Mouse (Mus musculus) spleen, postnatal 36 days (tissue): Measurements from ENCODE around the gene Med7.
A peak's percentile ranks its signal among the peaks of the same experiment; 100 is the strongest.

Experiments used
- DNase-seq, 2 experiments: peaks; one replicate each; pipeline ENCODE4 v3.0.0; 2022; ENCODE audit warnings: low spot score in 2 of 2, mixed read lengths in 1 of 2

Gene Med7

DNA sequence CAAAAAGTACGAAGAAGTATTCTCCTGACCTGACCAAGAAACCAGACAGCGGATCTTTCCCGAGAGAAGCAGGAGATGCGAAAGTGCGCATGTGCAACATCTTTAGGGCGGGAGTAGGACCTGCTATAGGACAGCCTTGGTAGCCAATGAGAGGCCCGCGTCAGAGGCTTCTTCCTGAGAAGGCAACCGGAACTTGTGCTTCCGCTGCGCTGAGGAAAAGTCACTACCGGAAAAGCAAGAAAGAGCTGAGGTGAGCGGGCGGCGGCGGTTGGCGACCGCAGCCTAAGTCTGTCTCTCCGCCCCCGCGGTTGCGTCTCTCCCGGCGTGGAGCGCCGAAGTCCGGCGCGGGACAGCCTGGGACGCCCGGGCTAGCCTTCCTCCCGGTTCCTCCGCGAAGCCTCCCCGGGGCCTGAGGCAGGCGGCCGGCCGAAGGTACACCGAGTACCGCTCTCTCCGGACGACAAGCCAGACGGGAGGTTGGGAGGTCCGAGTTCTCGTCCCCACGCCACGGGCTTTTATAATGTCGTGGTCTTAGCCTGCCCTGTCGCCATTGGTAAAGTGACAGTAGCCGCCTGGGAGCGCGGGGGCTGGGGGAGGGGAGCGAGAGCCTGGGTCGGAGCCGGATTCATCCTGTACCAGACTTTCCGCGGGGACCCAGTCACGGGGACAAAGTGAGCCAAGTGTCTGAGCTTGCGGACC is at the start of gene Med7:
TSS of gene Med7 (plus strand) at position 166 of the 699 bp plus-strand sequence.
- peak; percentile 96 to 97 for DNase-seq

DNA sequence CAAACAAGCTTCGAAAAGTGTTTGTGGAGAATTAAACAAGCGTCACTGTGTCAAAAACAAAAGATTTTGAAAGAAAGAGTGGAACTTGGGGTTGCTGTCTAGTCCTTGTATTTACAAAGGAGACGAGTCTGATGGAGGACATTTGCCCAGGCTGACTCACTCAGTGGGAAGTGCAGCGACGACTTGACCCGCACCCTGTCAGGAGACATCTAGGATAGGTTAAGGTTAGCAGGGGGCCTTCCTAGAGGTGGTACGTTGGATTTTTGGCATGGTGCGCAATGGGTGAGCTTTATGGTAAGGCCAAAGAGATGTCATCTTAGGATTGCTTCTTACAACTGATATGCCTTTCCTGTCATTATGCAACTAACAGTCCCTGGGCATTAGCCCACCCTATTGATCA is 49.7 kb upstream of the Med7 start:
- no peak for DNase-seq

DNA sequence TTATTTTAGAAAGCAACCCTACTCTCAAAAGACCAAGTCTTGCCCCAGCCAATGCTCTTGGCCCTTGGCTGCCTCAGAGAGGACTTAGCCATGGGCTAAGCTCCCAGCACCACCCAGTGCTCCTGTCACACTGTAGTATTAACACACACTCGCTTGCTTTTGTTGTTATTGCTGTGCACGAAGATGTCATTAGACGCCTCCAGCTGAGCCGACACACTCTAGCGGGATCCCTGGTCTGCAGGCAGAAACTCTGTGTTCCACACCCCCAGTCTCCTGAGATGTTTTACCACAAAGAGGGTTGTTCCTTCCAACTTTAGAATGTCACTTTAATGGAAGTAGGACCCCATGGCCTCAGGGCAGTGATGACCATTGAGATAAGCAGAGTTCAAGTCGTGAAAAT is 48.3 kb upstream of the Med7 start:
- no peak for DNase-seq

DNA sequence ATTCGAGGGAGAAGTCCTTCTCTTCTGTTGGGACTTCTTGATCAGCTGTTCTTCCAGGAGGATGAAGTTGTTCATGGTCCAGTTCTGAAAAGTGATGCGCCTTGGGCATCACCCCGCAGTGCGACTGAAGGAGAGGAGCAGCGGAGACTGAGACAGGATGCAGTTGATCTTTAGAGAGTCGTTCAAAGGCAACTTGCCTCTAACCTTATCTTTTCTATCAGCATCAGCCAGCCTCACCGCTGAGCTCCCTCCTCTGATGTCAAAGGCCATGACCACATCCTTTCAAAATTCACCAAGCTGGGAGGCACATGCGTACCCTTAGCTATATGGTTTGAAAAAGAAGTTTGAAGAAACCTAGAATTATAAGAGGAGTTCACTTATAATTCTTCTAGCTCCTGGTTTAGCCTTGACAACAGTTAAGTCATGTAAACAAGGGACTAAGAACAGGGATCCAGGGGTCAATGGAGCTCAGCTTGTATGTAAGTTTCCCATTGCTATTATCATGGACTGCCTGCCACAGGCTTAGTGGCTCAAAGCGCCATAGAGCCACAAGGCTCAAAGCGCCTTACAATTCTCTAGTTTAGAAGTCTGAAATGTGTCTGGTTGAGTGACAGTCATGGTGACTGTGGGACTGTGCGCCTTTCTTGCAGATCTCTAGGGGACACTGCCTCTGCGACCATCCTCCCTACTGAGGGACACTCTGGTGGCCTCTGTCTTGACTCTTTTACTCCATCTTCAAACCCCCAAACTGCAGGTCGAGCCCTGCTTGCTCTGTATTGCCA is 47.2 kb upstream of the Med7 start, which contains the start of gene Itk:
TSS of gene Itk (minus strand) at position 180 of the 782 bp plus-strand sequence.
- peak; percentile 56 to 58 for DNase-seq

GRCm38 (mm10) chr11:46390621-46391020 is 46.1 kb upstream of the Med7 start:
- no peak for DNase-seq

DNA sequence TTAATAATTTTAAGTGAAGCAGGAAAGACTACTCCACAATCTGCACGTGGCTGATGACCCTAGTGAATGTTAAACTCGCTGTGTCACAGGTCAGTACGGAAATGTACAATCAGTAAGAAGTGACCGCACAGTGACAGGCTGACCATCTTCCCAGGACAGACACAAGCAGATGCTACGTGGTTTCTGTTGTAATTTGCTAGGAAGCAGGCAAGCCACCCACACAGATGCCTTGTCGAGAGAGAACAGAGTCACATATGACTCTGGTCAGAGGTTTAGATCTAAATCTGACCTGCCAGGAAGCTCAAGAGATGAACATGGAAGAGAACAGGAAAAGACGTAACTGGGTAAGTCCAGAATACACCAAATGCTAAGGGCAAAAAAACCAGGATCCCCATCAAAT is 43.8 kb upstream of the Med7 start:
- no peak for DNase-seq

DNA sequence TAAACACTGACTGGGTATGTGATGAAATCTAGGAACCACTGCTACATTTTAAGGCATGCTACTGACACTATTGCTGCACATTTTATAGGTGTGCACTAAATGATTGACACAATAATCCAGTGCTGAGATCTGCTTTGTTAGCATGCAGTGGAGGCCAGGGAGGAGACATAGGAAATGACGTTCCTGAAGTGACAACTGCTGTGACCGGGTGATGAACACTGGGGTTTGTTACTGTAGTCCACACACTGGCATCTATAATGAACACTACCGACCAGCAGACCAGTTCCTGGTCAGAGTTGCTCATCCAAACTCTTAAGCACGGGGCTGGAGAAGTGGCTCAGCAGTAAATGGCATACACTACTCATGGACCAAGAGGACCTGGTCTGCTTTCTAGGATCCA is 43.3 kb upstream of the Med7 start:
- no peak for DNase-seq

DNA sequence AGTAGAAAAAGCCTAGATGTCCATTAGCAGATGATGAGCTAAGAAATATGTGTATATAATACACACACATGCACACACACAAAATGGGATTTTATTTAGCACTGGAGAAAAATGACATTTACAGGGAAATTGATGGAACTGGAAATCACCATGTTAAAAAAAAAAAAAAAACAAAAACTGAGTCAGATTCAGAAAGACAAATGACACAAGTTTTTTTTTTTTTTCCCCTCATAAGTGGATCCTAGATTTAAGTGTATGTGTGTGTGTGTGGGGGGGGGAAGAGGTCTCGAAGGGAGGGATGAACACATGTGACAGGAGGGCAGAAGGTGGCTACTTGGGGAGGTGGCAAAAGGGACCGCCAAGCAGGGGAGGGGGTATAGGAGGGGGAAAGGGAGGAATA is 41.6 kb upstream of the Med7 start:
- DNase-seq: no peak

DNA sequence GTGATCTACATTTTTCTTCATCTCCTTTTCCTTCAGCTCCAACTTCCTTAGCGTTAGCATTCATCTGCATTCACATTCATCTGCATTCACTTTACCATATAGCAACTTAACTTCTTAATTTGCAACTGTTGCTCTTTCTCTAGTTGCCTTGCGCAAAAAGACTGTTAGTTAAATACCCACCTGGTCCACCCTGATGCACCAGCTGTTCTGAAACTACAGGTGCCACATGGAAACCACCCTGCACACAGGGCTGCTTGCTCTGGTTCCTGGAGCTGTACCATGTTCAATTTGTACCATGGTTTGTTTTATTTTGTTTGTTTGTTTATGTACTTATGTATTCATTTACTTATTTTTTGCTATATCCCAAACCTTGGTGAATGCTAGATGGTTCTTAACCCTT is 41.0 kb upstream of the Med7 start:
- no peak for DNase-seq

DNA sequence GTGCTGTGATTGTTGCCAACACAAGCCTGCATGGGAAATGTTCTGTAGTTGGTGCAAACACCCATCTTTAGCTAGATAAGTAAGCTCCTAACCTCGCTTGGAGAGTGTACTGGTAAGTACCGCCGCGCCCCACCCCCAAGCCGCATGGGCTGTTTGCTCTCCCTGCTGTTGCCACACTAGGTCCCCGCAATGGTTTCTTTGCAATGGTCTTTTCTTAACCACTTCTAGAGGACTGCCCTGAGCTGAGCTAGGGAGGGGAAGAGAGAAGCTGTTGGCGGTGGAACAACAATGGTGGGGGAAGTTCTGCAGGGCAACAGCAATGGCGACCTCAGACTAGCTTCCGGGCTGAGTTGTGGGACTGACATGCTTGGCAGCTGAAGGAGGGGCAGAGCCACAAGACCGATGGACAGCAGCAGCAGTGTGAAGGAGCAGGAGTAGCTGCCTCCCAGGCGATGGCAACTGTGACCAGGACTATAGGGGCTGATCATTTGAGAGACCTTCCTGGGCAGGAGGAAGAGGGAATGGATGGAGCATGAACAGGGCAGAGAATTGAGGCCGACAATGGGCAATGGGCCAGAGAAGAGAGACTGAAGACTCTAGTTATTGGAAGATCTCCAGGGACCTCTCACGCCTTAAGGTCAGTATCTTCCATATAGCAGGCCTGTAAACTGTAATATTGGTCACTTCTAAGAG is 40.4 kb upstream of the Med7 start, which contains the start of gene Fam71b:
TSS of gene Fam71b (plus strand) at position 393 of the 693 bp plus-strand sequence.
- peak; percentile 53 to 54 for DNase-seq

DNA sequence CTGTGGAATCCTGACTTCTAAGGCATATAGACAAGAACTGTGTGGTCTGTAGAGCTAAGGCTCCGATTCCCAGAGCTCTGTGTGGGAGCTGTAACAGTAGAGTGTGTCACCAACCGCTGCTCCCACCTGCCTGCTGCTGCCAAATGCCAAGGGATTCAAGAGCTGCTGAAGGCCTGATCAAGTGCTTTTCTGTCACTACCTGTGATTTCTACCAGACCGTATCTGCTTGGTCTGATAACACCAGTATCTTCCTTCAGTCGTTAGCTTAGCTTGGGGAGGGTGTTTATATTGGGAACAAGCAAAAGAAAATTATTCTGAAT is 39.9 kb upstream of the Med7 start:
- DNase-seq: no peak

GRCm38 (mm10) chr11:46397900-46398299 is 38.8 kb upstream of the Med7 start:
- DNase-seq: no peak

GRCm38 (mm10) chr11:46398473-46398872 is 38.3 kb upstream of the Med7 start:
- no peak for DNase-seq

GRCm38 (mm10) chr11:46398933-46399383 is 37.8 kb upstream of the Med7 start:
- peak; percentile 84 to 85 for DNase-seq

GRCm38 (mm10) chr11:46401555-46401954 is 35.2 kb upstream of the Med7 start:
- DNase-seq: no peak

GRCm38 (mm10) chr11:46404986-46405385 is 31.7 kb upstream of the Med7 start:
- DNase-seq: no peak

DNA sequence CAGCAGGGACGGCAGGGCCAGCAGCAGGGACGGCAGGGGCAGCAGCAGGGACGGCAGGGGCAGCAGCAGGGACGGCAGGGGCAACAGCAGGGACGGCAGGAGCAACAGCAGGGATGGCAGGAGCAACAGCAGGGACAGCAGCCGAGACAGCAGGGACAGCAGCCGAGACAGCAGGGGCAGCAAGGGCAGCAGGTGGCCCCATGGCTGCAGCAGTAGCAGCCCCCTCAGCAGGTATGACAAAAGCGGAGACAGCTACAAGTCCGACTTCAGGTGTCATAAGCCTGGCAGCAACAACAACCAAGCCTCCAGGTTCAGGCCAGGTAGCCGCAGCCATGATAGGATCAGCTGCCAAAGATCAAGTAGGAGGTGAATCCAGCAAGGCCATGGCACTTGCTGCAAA is 30.0 kb upstream of the Med7 start:
- no peak for DNase-seq

DNA sequence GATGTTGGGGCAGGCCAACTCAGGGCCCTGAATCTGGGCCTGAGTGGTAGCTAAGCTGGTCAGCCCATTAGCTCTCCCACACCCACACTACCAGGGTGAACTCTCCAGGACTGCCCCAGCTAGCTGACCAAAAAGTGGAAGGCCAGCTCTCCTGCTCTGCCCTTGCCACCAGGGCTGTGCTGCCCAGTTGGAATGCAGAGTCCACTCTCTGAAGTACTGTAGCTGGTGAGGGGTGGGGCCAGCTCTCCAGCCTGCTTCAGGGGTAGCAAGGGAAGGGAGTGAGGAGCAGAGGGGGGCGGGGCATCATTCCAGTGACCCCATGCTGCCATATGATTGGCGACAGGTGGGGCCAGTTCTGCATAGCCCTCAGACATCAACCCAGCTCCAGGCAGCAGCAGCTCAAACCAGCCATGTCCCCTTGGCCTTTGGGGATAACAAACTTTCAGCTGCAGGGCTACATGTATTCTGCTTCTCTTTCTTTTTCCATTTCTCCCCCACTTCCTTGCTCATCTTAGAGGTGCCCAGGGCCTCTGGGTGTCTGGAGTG is 26.6 kb upstream of the Med7 start:
- DNase-seq: no peak

DNA sequence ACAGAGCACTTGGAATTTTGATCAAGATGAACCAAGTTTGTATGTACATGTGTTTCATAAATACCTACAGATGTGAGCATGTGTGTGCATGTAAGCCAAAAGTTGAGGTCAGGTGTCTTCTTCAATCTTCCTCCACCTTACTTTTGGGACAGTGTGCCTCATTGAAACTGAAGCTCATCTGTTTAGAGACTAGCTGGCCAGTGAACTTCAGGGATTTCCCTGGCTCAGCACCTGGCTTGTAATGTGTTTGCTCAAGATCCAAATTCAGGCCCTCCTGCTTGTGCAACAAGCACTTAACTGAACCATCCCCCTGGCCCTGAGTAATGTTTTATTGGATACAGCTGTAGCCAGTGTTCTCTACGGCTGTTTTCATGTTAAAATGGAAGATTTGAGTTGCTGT is 18.3 kb upstream of the Med7 start:
- no peak for DNase-seq

GRCm38 (mm10) chr11:46418860-46419259 is 17.9 kb upstream of the Med7 start:
- DNase-seq: no peak

GRCm38 (mm10) chr11:46421086-46421888 is 15.4 kb upstream of the Med7 start:
- DNase-seq: no peak
